Mouse (Mus musculus) neural tube, embryonic 13.5 days (tissue): ENCODE data around the gene Snx8. TPM values are rescaled to one million over a fixed set of nuclear protein-coding genes. Genes with fewer than 3 reads are reported as not detected.

Source experiments
- ATAC-seq: fragments of 200-750 bp; cut with Nextera tagmentation; 2 replicates; pipeline ENCODE4 v1.8.0; 2017; ENCODE audit warnings: low read depth, mild to moderate bottlenecking, moderate TSS enrichment, moderate library complexity
- H3K27ac ChIP-seq: fragments of 300-500 bp; sonication (generic); replicated peaks from 2 replicates; pipeline ENCODE4 v1.5.1; 2015; ENCODE audit warnings: moderate library complexity, mild to moderate bottlenecking, inconsistent platforms
- H3K27me3 ChIP-seq: fragments of 300-500 bp; sonication (generic); 2 replicates; pipeline ENCODE4 v1.6.1; 2015; ENCODE audit warnings: mild to moderate bottlenecking, inconsistent platforms
- H3K36me3 ChIP-seq: fragments of 300-500 bp; sonication (generic); 2 replicates; pipeline ENCODE4 v1.6.1; 2015; ENCODE audit warnings: mild to moderate bottlenecking, inconsistent platforms
- H3K4me1 ChIP-seq: fragments of 300-500 bp; sonication (generic); replicated peaks from 2 replicates; pipeline ENCODE4 v1.6.1; 2015; ENCODE audit warnings: inconsistent platforms
- H3K4me2 ChIP-seq: fragments of 300-500 bp; sonication (generic); 2 replicates; pipeline ENCODE4 v1.6.1; 2015; ENCODE audit warnings: inconsistent platforms, mild to moderate bottlenecking, moderate library complexity
- H3K4me3 ChIP-seq: fragments of 300-500 bp; sonication (generic); 2 replicates; pipeline ENCODE4 v1.5.1; 2015; ENCODE audit warnings: mild to moderate bottlenecking, inconsistent platforms
- H3K9ac ChIP-seq: fragments of 300-500 bp; sonication (generic); 2 replicates; pipeline ENCODE4 v1.6.1; 2015; ENCODE audit warnings: moderate library complexity, mild to moderate bottlenecking, inconsistent platforms
- H3K9me3 ChIP-seq: fragments of 300-500 bp; sonication (generic); 2 replicates; pipeline ENCODE4 v1.6.1; 2016; ENCODE audit warnings: inconsistent platforms
- WGBS: fragments of 180-500 bp; shearing (Covaris S2); methylation state at CpG from one replicate; pipeline ENCODE4 v1.1.7; 2015; 5-methylcytosine and 5-hydroxymethylcytosine counted together
- polyA plus RNA-seq: library from polyadenylated mRNA; unstranded; fragments of >200 nt; fragmentation: Nextera tagmentation; extraction: Ambion mirVana; gene quantifications from 2 replicates; pipeline ENCODE4 v1.2.1, GENCODE M21; 2015

Gene Snx8
- polyA plus RNA-seq, 1 experiment from 2014 or later: 21.2 TPM

GRCm38 (mm10) chr5:140402640-140403270, 13.7 kb upstream of the Snx8 start:
- ATAC-seq: no peak
- Histone ChIP-seq H3K4me2 (no peak overlapping the region), H3K36me3 (no peaks in the 10 kb centered on the region), H3K4me3 (no peak overlapping the region), H3K4me1 (no peaks in the 10 kb centered on the region), H3K27ac (no peak overlapping the region), H3K27me3 (no peaks in the 10 kb centered on the region), H3K9ac (no peak overlapping the region), H3K9me3 (no peaks in the 10 kb centered on the region)
- 83% methylated on average over 4 of the region's 4 CpGs for WGBS

GRCm38 (mm10) chr5:140396166-140396940, 7.3 kb upstream of the Snx8 start:
- H3K27ac ChIP-seq: no peak overlapping the region
- H3K36me3 ChIP-seq: no peaks in the 10 kb centered on the region
- ATAC-seq: no peak
- 63% methylated on average over 8 of the region's 8 CpGs for WGBS
- no peak overlapping the region for H3K4me3 ChIP-seq
- H3K27me3 ChIP-seq: no peaks in the 10 kb centered on the region
- H3K9ac ChIP-seq: no peak overlapping the region
- no peaks in the 10 kb centered on the region for H3K4me1 ChIP-seq
- no peak overlapping the region for H3K4me2 ChIP-seq
- H3K9me3 ChIP-seq: no peaks in the 10 kb centered on the region

- no peaks in the 10 kb centered on the region for H3K9me3 ChIP-seq
- H3K4me2 ChIP-seq: no peak overlapping the region
- no peak overlapping the region for H3K9ac ChIP-seq
- ATAC-seq: no peak
- no peak overlapping the region for H3K4me3 ChIP-seq
- H3K36me3 ChIP-seq: no peaks in the 10 kb centered on the region
- H3K4me1 ChIP-seq: peaks cover 11% of the 10 kb centered on the region
- no peak overlapping the region for H3K27ac ChIP-seq
- 92% methylated on average over 3 of the region's 3 CpGs for WGBS
- no peaks in the 10 kb centered on the region for H3K27me3 ChIP-seq
These were observed 3.6 kb upstream of the Snx8 start for GRCm38 (mm10) chr5:140392701-140393100.

GRCm38 (mm10) chr5:140391981-140392380, 2.9 kb upstream of the Snx8 start:
- no peak for ATAC-seq
- H3K4me1 ChIP-seq: peaks cover 18% of the 10 kb centered on the region
- no peak overlapping the region for H3K27ac ChIP-seq
- no peaks in the 10 kb centered on the region for H3K36me3 ChIP-seq
- 86% methylated on average over 5 of the region's 5 CpGs for WGBS
- H3K9me3 ChIP-seq: no peaks in the 10 kb centered on the region
- H3K9ac ChIP-seq: no peak overlapping the region
- H3K4me3 ChIP-seq: no peak overlapping the region
- no peak overlapping the region for H3K4me2 ChIP-seq
- no peaks in the 10 kb centered on the region for H3K27me3 ChIP-seq

GRCm38 (mm10) chr5:140391435-140391834, 2.4 kb upstream of the Snx8 start:
- Histone ChIP-seq H3K9me3 (no peaks in the 10 kb centered on the region), H3K27me3 (no peaks in the 10 kb centered on the region), H3K4me3 (no peak overlapping the region), H3K9ac (no peak overlapping the region), H3K4me1 (peaks cover 21% of the 10 kb centered on the region), H3K27ac (no peak overlapping the region), H3K36me3 (no peaks in the 10 kb centered on the region), H3K4me2 (no peak overlapping the region)
- WGBS: 75% methylated on average over 1 of the region's 1 CpGs
- no peak for ATAC-seq

GRCm38 (mm10) chr5:140389647-140390046, 585 bp upstream of the Snx8 start:
- no peaks in the 10 kb centered on the region for H3K36me3 ChIP-seq
- peaks cover 21% of the 10 kb centered on the region for H3K4me1 ChIP-seq
- peak overlapping the region; percentile 97 for H3K4me2 ChIP-seq
- ATAC-seq: peak; percentile 45; the same call in 1 of the 2 replicates
- peak overlapping the region; percentile 83 for H3K9ac ChIP-seq
- no peaks in the 10 kb centered on the region for H3K27me3 ChIP-seq
- H3K4me3 ChIP-seq: peak overlapping the region; percentile 73
- 0 out of 2 replicates have a peak overlapping the region, but pooled peaks have one; percentile 6 for H3K27ac ChIP-seq
- H3K9me3 ChIP-seq: no peaks in the 10 kb centered on the region
- WGBS: 59% methylated on average over 3 of the region's 3 CpGs

- 77% methylated on average over 12 of the region's 12 CpGs for WGBS
- Histone ChIP-seq H3K9ac (peak overlapping the region; percentile 83), H3K9me3 (no peaks in the 10 kb centered on the region), H3K4me1 (peaks cover 28% of the 10 kb centered on the region), H3K27me3 (no peaks in the 10 kb centered on the region), H3K36me3 (no peaks in the 10 kb centered on the region), H3K4me2 (peak overlapping the region; percentile 97), H3K27ac (no peak overlapping the region), H3K4me3 (peak overlapping the region; percentile 73)
- no peak for ATAC-seq
These were observed 1.1 kb downstream of the Snx8 start for GRCm38 (mm10) chr5:140387816-140388510.

GRCm38 (mm10) chr5:140387236-140387635, 1.8 kb downstream of the Snx8 start:
- Histone ChIP-seq H3K27me3 (no peaks in the 10 kb centered on the region), H3K4me1 (peaks cover 28% of the 10 kb centered on the region), H3K4me2 (peak overlapping the region; percentile 97; the same call in 1 of the 2 replicates), H3K9ac (no peak overlapping the region), H3K27ac (no peak overlapping the region), H3K36me3 (no peaks in the 10 kb centered on the region), H3K9me3 (no peaks in the 10 kb centered on the region), H3K4me3 (no peak overlapping the region)
- no peak for ATAC-seq
- WGBS: 87% methylated on average over 7 of the region's 7 CpGs

- Histone ChIP-seq H3K4me3 (no peak overlapping the region), H3K9me3 (no peaks in the 10 kb centered on the region), H3K9ac (no peak overlapping the region), H3K4me1 (peaks cover 28% of the 10 kb centered on the region), H3K36me3 (no peaks in the 10 kb centered on the region), H3K4me2 (no peak overlapping the region), H3K27me3 (no peaks in the 10 kb centered on the region), H3K27ac (no peak overlapping the region)
- 94% methylated on average over 1 of the region's 1 CpGs for WGBS
- ATAC-seq: no peak
These were observed 4.6 kb downstream of the Snx8 start for GRCm38 (mm10) chr5:140384462-140384861.

GRCm38 (mm10) chr5:140383559-140383958, 5.5 kb downstream of the Snx8 start:
- ATAC-seq: no peak
- H3K4me1 ChIP-seq: peaks cover 26% of the 10 kb centered on the region
- H3K4me2 ChIP-seq: no peak overlapping the region
- H3K27me3 ChIP-seq: no peaks in the 10 kb centered on the region
- no peaks in the 10 kb centered on the region for H3K9me3 ChIP-seq
- H3K4me3 ChIP-seq: no peak overlapping the region
- H3K36me3 ChIP-seq: no peaks in the 10 kb centered on the region
- peak overlapping the region; percentile 45; the same call in 1 of the 2 replicates for H3K9ac ChIP-seq
- WGBS: 27% methylated on average over 7 of the region's 7 CpGs
- H3K27ac ChIP-seq: no peak overlapping the region

GRCm38 (mm10) chr5:140382688-140383087, 6.4 kb downstream of the Snx8 start:
- no peak for ATAC-seq
- Histone ChIP-seq H3K9me3 (no peaks in the 10 kb centered on the region), H3K36me3 (no peaks in the 10 kb centered on the region), H3K27me3 (no peaks in the 10 kb centered on the region), H3K4me3 (no peak overlapping the region), H3K4me2 (no peak overlapping the region), H3K27ac (no peak overlapping the region), H3K4me1 (peaks cover 17% of the 10 kb centered on the region), H3K9ac (no peak overlapping the region)
- 96% methylated on average over 6 of the region's 6 CpGs for WGBS

- Histone ChIP-seq H3K27me3 (no peaks in the 10 kb centered on the region), H3K36me3 (no peaks in the 10 kb centered on the region), H3K4me3 (no peak overlapping the region), H3K4me2 (no peak overlapping the region), H3K4me1 (peaks cover 7% of the 10 kb centered on the region; the same call in 1 of the 2 replicates), H3K9me3 (no peaks in the 10 kb centered on the region), H3K9ac (no peak overlapping the region), H3K27ac (no peak overlapping the region)
- no peak for ATAC-seq
- 93% methylated on average over 7 of the region's 7 CpGs for WGBS
These were observed 7.9 kb downstream of the Snx8 start for GRCm38 (mm10) chr5:140381156-140381555.
